Mouse (Mus musculus) forebrain, embryonic 13.5 days (tissue): ENCODE data around the gene Olfr582. TPM values are rescaled to one million over a fixed set of nuclear protein-coding genes. Genes with fewer than 3 reads are reported as not detected.

Experiments used
- ATAC-seq: fragments of 200-750 bp; cut with Nextera tagmentation; 2 replicates; pipeline ENCODE4 v1.8.0; 2017
- H3K27ac ChIP-seq: fragments of 300-500 bp; sonication (generic); 2 replicates; pipeline ENCODE4 v1.5.1; 2015; ENCODE audit warnings: inconsistent platforms, mild to moderate bottlenecking, moderate library complexity
- H3K27me3 ChIP-seq: fragments of 300-500 bp; sonication (generic); 2 replicates; pipeline ENCODE4 v1.6.1; 2015; ENCODE audit warnings: mild to moderate bottlenecking, inconsistent platforms
- H3K36me3 ChIP-seq: fragments of 300-500 bp; sonication (generic); 2 replicates; pipeline ENCODE4 v1.6.1; 2015; ENCODE audit warnings: mild to moderate bottlenecking, inconsistent platforms; ENCODE audit not compliant: poor library complexity, severe bottlenecking
- H3K4me1 ChIP-seq: fragments of 300-500 bp; sonication (generic); 2 replicates; pipeline ENCODE4 v1.6.1; 2015; ENCODE audit warnings: inconsistent platforms
- H3K4me2 ChIP-seq: fragments of 300-500 bp; sonication (generic); 2 replicates; pipeline ENCODE4 v1.6.1; 2015; ENCODE audit warnings: inconsistent platforms, mild to moderate bottlenecking, moderate library complexity
- H3K4me3 ChIP-seq: fragments of 300-500 bp; sonication (generic); 2 replicates; pipeline ENCODE4 v1.5.1; 2015; ENCODE audit warnings: mild to moderate bottlenecking, inconsistent platforms
- H3K9ac ChIP-seq: fragments of 300-500 bp; sonication (generic); 2 replicates; pipeline ENCODE4 v1.6.1; 2015; ENCODE audit warnings: mild to moderate bottlenecking, inconsistent platforms
- H3K9me3 ChIP-seq: fragments of 300-500 bp; sonication (generic); replicated peaks from 2 replicates; pipeline ENCODE4 v1.6.1; 2016; ENCODE audit warnings: inconsistent platforms
- WGBS: fragments of 180-500 bp; shearing (Covaris S2); methylation state at CpG from one replicate; pipeline ENCODE4 v1.1.7; 2015; 5-methylcytosine and 5-hydroxymethylcytosine counted together
- polyA plus RNA-seq: library from polyadenylated mRNA; unstranded; fragments of >200 nt; fragmentation: Nextera tagmentation; extraction: Ambion mirVana; gene quantifications from 2 replicates; pipeline ENCODE4 v1.2.1, GENCODE M21; 2015

Gene Olfr582
- not detected in 2 replicates for polyA plus RNA-seq

DNA sequence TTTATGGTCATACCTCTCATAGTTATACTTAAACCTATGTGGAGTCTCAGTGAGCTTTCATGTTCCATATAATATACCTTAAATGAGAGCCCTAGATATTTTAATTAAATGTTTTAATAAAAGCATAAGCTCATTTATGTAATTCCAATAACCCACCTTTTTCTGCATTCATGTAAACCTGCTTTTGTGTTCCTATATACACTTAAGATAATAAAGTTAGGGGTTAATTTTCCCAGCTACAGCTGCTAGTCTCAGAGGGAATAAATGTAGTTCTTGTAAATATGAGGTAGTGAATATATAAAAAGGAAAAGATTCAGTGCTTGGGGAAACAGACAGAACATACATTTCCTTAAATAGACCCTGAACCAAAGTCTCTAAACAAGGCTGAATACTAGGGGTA lies at the start of gene Olfr582:
TSS of gene Olfr582 (plus strand) at position 301 of the 400 bp plus-strand sequence.
- Histone ChIP-seq H3K9me3 (no peaks in the 10 kb centered on the region), H3K4me2 (no peak within 1 kb of the TSS), H3K27ac (no peak within 1 kb of the TSS), H3K4me1 (no peaks in the 10 kb centered on the region), H3K4me3 (no peak within 1 kb of the TSS), H3K36me3 (no peaks in the 10 kb centered on the region), H3K27me3 (no peaks in the 10 kb centered on the region), H3K9ac (no peak within 1 kb of the TSS)
- no peak for ATAC-seq

DNA sequence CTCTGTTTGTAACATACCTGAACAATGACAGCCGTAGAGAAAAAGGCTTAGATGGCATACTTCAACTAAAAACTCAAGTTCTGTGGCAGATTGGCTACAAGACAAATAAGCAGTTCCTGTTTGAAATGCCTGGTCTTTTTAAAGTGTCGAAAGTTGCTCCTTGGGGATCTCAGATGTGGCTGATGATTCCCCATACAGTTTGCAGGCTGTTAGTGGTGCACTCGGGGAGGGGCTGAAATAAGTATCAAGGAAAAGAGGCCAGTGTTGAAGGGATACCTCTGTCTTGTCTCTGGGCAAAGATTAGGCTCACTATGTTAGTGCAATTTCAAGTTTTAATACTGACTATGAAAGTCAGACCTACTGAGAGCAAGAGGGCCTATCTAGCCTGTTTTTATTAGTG lies 48.6 kb upstream of the Olfr582 start, which contains the start of gene Olfr578:
TSS of gene Olfr578 (minus strand) at position 101 of the 400 bp plus-strand sequence.
- no peak within 1 kb of the TSS for H3K9ac ChIP-seq
- no peak within 1 kb of the TSS for H3K4me3 ChIP-seq
- no peak within 1 kb of the TSS for H3K4me2 ChIP-seq
- no peaks in the 10 kb centered on the region for H3K36me3 ChIP-seq
- no peak within 1 kb of the TSS for H3K27ac ChIP-seq
- H3K4me1 ChIP-seq, result no peaks in the 10 kb centered on the region
- WGBS, result 78% methylated on average over 3 of the region's 3 CpGs
- no peaks in the 10 kb centered on the region for H3K9me3 ChIP-seq
- no peaks in the 10 kb centered on the region for H3K27me3 ChIP-seq
- no peak for ATAC-seq

DNA sequence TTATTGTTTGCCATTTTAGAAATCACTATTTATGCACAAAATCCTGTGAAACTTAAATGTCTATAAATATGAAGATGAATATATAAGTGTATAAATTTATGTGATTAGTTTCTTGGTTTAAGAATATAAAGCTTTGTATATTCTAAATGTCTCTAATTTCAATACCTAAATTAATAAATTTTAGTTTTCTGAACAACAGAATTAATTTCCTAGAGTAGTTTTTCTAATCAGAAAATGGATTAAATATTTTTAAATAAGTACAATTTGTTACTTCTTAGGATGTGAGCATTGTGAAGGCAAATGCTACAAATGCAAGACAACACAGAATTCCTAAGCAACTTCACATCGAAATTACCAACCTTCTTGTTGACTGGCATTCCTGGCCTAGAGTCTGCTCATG lies 13.2 kb downstream of the Olfr582 start, which contains the start of gene Olfr583:
TSS of gene Olfr583 (plus strand) at position 301 of the 400 bp plus-strand sequence.
- H3K36me3 ChIP-seq, result no peaks in the 10 kb centered on the region
- 93% methylated on average over 1 of the region's 1 CpGs for WGBS
- no peak for ATAC-seq
- no peaks in the 10 kb centered on the region for H3K9me3 ChIP-seq
- no peaks in the 10 kb centered on the region for H3K27me3 ChIP-seq
- no peak within 1 kb of the TSS for H3K4me3 ChIP-seq
- H3K27ac ChIP-seq, result no peak within 1 kb of the TSS
- no peaks in the 10 kb centered on the region for H3K4me1 ChIP-seq
- H3K9ac ChIP-seq, result no peak within 1 kb of the TSS
- H3K4me2 ChIP-seq, result no peak within 1 kb of the TSS

- H3K9me3 ChIP-seq, result peaks cover 17% of the 10 kb centered on the region
- no peaks in the 10 kb centered on the region for H3K36me3 ChIP-seq
- H3K4me3 ChIP-seq, result no peak within 1 kb of the TSS
- ATAC-seq, result no peak
- no peak within 1 kb of the TSS for H3K4me2 ChIP-seq
- H3K4me1 ChIP-seq, result no peaks in the 10 kb centered on the region
- H3K27me3 ChIP-seq, result no peaks in the 10 kb centered on the region
- no peak within 1 kb of the TSS for H3K27ac ChIP-seq
- WGBS, result 85% methylated on average over 1 of the region's 1 CpGs
- no peak within 1 kb of the TSS for H3K9ac ChIP-seq
These were observed 43.8 kb downstream of the Olfr582 start, which contains the start of gene Olfr584 for GRCm38 (mm10) chr7:103081585-103081984. Olfr584 (plus strand) TSS chr7:103081885.

Other genes with a start within 250 kb of the Olfr582 start
- gene Olfr564, start 234.5 kb upstream of the Olfr582 start, polyA plus RNA-seq, result not detected in 2 replicates
- not detected in 2 replicates for gene Olfr566, start 179.3 kb upstream of the Olfr582 start, polyA plus RNA-seq
- not detected in 2 replicates for gene Olfr568, start 160.9 kb upstream of the Olfr582 start, polyA plus RNA-seq
- not detected in 2 replicates for gene Olfr569, start 147.1 kb upstream of the Olfr582 start, polyA plus RNA-seq
- gene Olfr570, start 143.4 kb upstream of the Olfr582 start, polyA plus RNA-seq, result not detected in 2 replicates
- not detected in 2 replicates for gene Olfr571, start 120.5 kb upstream of the Olfr582 start, polyA plus RNA-seq
- gene Olfr572, start 113.6 kb upstream of the Olfr582 start, polyA plus RNA-seq, result not detected in 2 replicates
- not detected in 2 replicates for gene Olfr573-ps1, start 95.4 kb upstream of the Olfr582 start, polyA plus RNA-seq
- gene Olfr574, start 89.6 kb upstream of the Olfr582 start, polyA plus RNA-seq, result not detected in 2 replicates
- not detected in 2 replicates for gene Olfr575, start 79.2 kb upstream of the Olfr582 start, polyA plus RNA-seq
- not detected in 2 replicates for gene Olfr576, start 75.4 kb upstream of the Olfr582 start, polyA plus RNA-seq
- not detected in 2 replicates for gene Olfr577, start 62.1 kb upstream of the Olfr582 start, polyA plus RNA-seq
- not detected in 2 replicates for gene Olfr578, start 48.7 kb upstream of the Olfr582 start, polyA plus RNA-seq
- gene Olfr583, start 13.3 kb downstream of the Olfr582 start, polyA plus RNA-seq, result not detected in 2 replicates
- gene Olfr584, start 43.9 kb downstream of the Olfr582 start, polyA plus RNA-seq, result not detected in 2 replicates
- gene Olfr585, start 59.7 kb downstream of the Olfr582 start, polyA plus RNA-seq, result not detected in 2 replicates
- gene Olfr586, start 87.6 kb downstream of the Olfr582 start, polyA plus RNA-seq, result not detected in 2 replicates
- gene Olfr588-ps1, start 102.9 kb downstream of the Olfr582 start, polyA plus RNA-seq, result not detected in 2 replicates
- not detected in 2 replicates for gene Olfr589, start 118.3 kb downstream of the Olfr582 start, polyA plus RNA-seq
- not detected in 2 replicates for gene Olfr591, start 140.3 kb downstream of the Olfr582 start, polyA plus RNA-seq
- gene Olfr592, start 146.8 kb downstream of the Olfr582 start, polyA plus RNA-seq, result not detected in 2 replicates
- gene Olfr593, start 173.8 kb downstream of the Olfr582 start, polyA plus RNA-seq, result not detected in 2 replicates
- not detected in 2 replicates for gene Olfr594, start 179.0 kb downstream of the Olfr582 start, polyA plus RNA-seq
- gene Usp17ld, start 214.5 kb downstream of the Olfr582 start, polyA plus RNA-seq, result not detected in 2 replicates